Mouse (Mus musculus): ENCODE measurements around the gene Pdzrn3. TPM values are rescaled to one million over a fixed set of nuclear protein-coding genes. Genes with fewer than 3 reads are reported as not detected.

Gene Pdzrn3
- polyA plus RNA-seq, 1 experiment from 2014 or later, result 20.2 TPM

DNA sequence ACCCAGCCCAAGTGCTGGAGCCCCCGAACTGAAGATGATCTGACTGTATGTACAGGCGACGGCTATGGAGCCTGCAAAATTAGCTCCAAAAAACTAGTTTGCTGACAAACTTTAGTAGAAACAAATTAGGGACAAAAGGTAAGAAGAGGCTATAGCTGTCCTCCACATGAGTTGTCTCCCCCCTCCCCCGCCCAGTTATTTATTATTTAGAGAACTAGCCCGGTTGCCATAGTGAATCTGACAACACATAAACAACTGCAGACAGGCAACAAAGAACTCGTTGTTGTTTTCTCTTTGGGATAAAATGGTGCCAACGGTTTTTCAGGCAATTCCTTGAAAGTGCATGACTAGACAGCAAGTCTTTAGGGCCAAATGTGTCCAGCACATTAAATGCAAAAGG, 7.3 kb upstream of the Pdzrn3 start:
- Histone ChIP-seq H3K4me1 (0 out of 2 replicates have a peak, but pooled peaks cover 4% of the 10 kb centered on the region), H3K4me3 (no peak overlapping the region), H3K4me2 (no peak overlapping the region), H3K9ac (no peak overlapping the region), H3K9me3 (no peaks in the 10 kb centered on the region), H3K36me3 (replicated peaks) (no peaks in the 10 kb centered on the region), H3K27ac (no peak overlapping the region), H3K27me3 (replicated peaks) (peaks cover 12% of the 10 kb centered on the region)
- ATAC-seq (replicated peaks), result no peak
- whole genome bisulfite sequencing, result 80% methylated on average over 7 of the region's 7 CpGs

DNA sequence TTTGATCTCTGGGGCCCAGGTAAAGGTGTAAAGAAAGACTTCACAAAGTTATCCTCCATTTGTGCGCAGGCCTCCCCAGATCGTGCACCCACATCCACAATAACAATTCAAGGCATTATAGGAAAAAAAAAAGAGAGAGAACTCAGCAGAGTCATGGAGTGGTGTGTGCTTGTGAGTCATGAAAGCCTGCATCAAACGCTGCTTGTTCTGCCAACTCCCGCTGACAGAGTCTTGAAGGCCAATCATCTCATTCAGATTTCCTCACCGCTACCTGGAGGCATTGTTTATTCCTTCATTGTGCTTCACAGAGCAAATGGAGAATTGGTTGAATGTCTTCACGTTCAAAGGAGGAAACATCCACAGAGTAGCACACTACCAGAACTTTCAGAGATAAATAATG, 6.8 kb upstream of the Pdzrn3 start:
- no peaks in the 10 kb centered on the region for H3K9me3 ChIP-seq
- no peaks in the 10 kb centered on the region for H3K36me3 ChIP-seq (replicated peaks)
- no peak overlapping the region for H3K9ac ChIP-seq
- no peak overlapping the region for H3K4me2 ChIP-seq
- WGBS, result 67% methylated on average over 6 of the region's 6 CpGs
- H3K4me3 ChIP-seq, result no peak overlapping the region
- ATAC-seq (replicated peaks), result no peak
- H3K27ac ChIP-seq, result no peak overlapping the region
- H3K27me3 ChIP-seq (replicated peaks), result peaks cover 16% of the 10 kb centered on the region
- H3K4me1 ChIP-seq, result 0 out of 2 replicates have a peak, but pooled peaks cover 4% of the 10 kb centered on the region

DNA sequence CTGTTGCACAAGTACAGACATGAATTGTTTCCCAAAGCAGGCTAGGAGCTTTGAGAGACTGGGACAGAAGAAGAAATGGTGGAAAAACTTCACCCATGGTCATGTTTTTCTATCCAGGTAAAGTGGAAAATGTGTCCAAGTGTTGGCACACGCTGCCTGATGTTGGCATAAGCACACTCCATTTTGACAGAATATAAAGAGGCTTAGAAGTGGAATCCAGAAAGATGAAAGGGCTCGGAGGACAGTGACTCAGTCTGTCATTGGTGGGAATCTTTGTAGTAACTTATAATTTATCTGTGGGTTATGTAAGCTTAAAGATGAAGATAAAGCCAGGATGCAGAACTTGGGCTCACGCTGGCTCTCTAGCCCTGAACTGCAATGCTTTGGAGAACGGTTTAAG, 5.2 kb upstream of the Pdzrn3 start:
- H3K27ac ChIP-seq, result no peak overlapping the region
- ATAC-seq (replicated peaks), result no peak
- H3K36me3 ChIP-seq (replicated peaks), result no peaks in the 10 kb centered on the region
- H3K9ac ChIP-seq, result no peak overlapping the region
- H3K4me2 ChIP-seq, result no peak overlapping the region
- WGBS, result 68% methylated on average over 4 of the region's 4 CpGs
- H3K4me3 ChIP-seq, result no peak overlapping the region
- peaks cover 21% of the 10 kb centered on the region for H3K27me3 ChIP-seq (replicated peaks)
- H3K9me3 ChIP-seq, result no peaks in the 10 kb centered on the region
- H3K4me1 ChIP-seq, result peaks cover 10% of the 10 kb centered on the region

DNA sequence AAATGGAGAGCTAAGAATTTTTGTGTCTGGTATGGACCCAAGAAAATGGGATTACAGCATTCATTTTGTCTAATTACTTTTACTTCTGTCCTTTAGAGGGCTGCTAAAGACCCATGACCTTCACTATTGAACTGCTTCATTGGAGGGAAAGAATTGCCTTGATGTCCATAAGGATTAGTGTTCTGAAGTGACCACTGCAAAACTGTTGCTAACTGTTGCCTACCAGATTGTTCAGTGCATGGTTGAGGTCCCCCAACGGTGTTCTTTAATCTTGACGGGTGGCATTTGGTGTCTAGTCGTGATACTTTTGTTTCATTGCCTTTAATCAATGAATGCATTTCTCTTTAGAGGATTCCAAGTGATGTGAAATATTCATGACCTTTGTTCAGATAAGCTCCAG, 1.8 kb upstream of the Pdzrn3 start:
- no peak overlapping the region for H3K4me2 ChIP-seq
- ATAC-seq (replicated peaks), result no peak
- H3K4me3 ChIP-seq, result no peak overlapping the region
- no peaks in the 10 kb centered on the region for H3K9me3 ChIP-seq
- no peak overlapping the region for H3K9ac ChIP-seq
- no peak overlapping the region for H3K27ac ChIP-seq
- H3K36me3 ChIP-seq (replicated peaks), result no peaks in the 10 kb centered on the region
- peaks cover 28% of the 10 kb centered on the region for H3K4me1 ChIP-seq
- WGBS, result 19% methylated on average over 3 of the region's 3 CpGs
- peaks cover 31% of the 10 kb centered on the region for H3K27me3 ChIP-seq (replicated peaks)

DNA sequence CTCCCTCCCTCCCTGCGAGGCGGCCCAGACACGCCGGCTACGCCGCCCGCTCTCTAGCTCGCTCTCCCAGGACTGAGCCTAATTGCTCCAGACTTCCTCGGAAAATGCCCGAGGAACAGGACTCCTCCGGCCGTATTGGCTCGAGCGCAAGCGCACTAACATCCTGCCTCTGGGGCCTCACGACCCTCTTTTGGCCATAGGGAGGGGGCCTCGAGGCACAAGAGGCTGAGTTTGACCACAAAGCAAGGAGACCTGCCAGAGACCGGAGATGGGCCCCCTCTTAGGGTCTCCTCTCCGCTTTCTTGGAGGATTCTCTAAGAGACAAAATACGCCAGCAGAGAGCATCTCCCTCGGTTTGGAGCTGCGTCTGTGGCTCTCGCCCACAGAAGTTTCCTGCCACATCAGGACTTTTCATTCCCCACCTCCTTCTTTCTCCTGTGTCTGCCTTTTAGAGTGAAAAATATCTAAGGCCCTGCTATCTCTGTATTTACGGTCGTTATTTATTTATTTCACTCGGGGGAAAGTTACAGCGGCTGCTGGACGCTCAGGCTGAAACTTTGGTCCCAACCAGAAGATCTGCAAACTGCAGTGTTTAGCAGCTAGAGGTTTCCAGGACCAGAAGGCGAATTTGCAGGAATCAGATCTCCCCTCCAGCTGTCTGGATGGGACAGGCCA, 375 bp upstream of the Pdzrn3 start:
- Histone ChIP-seq H3K27me3 (replicated peaks) (peaks cover 31% of the 10 kb centered on the region), H3K4me3 (peak overlapping the region; percentile 47), H3K36me3 (replicated peaks) (no peaks in the 10 kb centered on the region), H3K4me2 (peak overlapping the region; percentile 96), H3K9ac (peak overlapping the region; percentile 33; the same call in 1 of the 2 replicates), H3K9me3 (no peaks in the 10 kb centered on the region), H3K4me1 (peaks cover 28% of the 10 kb centered on the region), H3K27ac (peak overlapping the region; percentile 40; the same call in 1 of the 2 replicates)
- ATAC-seq (replicated peaks), result peak; percentile 88
- WGBS, result under 1% methylated on average over 21 of the region's 29 CpGs

DNA sequence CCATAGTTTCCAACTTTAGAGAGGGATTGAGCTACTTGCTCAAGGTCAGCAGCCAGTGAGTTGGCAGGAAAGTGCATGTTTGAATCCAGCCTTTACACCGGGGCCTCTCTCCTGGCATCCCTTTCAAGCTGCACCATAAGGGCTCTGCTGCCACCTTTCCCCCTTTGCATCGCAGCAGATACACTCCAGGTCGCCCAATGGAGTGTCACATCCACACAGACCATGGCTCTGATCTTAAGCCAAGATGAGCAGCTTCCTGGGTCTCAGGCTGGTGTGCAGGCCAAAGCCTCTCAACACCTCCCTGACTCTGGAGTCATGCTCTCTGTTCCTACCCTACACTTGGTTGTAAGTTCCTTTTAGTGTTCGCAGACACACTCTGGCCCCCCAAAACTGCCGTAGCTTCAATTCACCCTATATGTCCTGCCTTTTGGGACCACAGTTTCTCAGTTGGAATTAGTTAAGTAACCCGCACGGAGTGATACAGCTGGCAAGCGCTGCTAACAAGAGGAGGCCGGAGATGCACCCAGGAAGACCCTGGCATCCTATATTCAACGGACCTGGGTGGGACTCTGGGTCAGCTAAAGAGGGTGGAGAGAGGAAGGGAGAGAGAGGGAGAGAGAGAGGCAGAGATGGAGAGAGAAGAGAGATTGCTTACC, 1.1 kb downstream of the Pdzrn3 start:
- Histone ChIP-seq H3K27ac (no peak overlapping the region), H3K9ac (peak overlapping the region; percentile 33; the same call in 1 of the 2 replicates), H3K9me3 (no peaks in the 10 kb centered on the region), H3K36me3 (replicated peaks) (no peaks in the 10 kb centered on the region), H3K27me3 (replicated peaks) (peaks cover 31% of the 10 kb centered on the region), H3K4me3 (peak overlapping the region; percentile 47), H3K4me1 (peaks cover 28% of the 10 kb centered on the region), H3K4me2 (peak overlapping the region; percentile 96)
- no peak for ATAC-seq (replicated peaks)
- 5% methylated on average over 10 of the region's 10 CpGs for whole genome bisulfite sequencing

DNA sequence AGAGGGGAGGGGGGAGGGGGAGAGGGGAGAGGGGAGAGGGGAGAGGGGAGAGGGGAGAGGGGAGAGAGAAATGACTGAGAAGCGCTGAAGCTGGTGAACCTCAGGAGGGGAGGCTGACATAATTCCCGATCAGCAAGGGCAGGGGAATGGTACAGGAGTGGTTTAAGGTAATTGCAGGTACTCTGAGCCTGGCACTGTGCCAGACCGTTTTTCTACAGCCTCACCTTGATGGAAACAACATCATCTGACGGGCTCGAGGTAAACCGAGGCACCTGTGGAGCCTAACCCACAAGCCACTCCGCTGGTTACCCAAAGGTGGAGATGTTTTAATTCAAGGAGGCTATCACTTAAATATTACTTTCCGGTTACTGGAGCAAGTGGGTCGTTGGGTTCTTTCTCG, 1.6 kb downstream of the Pdzrn3 start:
- no peak for ATAC-seq (replicated peaks)
- H3K4me1 ChIP-seq, result peaks cover 28% of the 10 kb centered on the region
- WGBS, result 43% methylated on average over 10 of the region's 10 CpGs

DNA sequence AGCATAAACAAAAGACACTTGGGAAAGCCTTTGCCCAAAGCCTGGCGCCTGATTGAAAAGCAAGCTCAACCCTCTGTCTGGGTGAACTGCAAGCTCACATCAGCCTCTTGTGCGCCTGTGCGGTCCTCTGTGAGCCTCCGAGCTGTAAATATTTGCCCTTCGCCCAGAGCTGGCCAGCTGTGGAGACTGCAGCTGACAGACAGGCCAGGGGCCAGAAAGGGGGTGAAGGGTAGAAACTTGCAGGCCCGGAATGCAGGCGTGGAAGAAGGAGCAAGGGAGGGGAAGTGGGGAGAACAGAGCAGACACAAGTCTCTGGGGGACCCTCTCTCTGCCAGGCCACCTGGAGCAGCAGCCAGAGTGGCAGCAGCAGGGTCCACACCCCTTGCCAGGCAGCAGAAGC, 3.0 kb downstream of the Pdzrn3 start:
- Histone ChIP-seq H3K4me2 (peak overlapping the region; percentile 12; the same call in 1 of the 2 replicates), H3K27me3 (replicated peaks) (peaks cover 20% of the 10 kb centered on the region), H3K36me3 (replicated peaks) (no peaks in the 10 kb centered on the region), H3K27ac (no peak overlapping the region), H3K4me3 (no peak overlapping the region), H3K9me3 (no peaks in the 10 kb centered on the region), H3K4me1 (peaks cover 28% of the 10 kb centered on the region), H3K9ac (no peak overlapping the region)
- ATAC-seq (replicated peaks), result no peak
- WGBS, result 7% methylated on average over 7 of the region's 7 CpGs

More for the DNA sequence above, 1.6 kb downstream of the Pdzrn3 start:
- no peaks in the 10 kb centered on the region for H3K9me3 ChIP-seq
- H3K36me3 ChIP-seq (replicated peaks), result no peaks in the 10 kb centered on the region
- H3K4me3 ChIP-seq, result peak overlapping the region; percentile 47; the same call in 1 of the 2 replicates
- H3K27ac ChIP-seq, result no peak overlapping the region
- H3K4me2 ChIP-seq, result peak overlapping the region; percentile 96
- peaks cover 31% of the 10 kb centered on the region for H3K27me3 ChIP-seq (replicated peaks)
- H3K9ac ChIP-seq, result no peak overlapping the region

DNA sequence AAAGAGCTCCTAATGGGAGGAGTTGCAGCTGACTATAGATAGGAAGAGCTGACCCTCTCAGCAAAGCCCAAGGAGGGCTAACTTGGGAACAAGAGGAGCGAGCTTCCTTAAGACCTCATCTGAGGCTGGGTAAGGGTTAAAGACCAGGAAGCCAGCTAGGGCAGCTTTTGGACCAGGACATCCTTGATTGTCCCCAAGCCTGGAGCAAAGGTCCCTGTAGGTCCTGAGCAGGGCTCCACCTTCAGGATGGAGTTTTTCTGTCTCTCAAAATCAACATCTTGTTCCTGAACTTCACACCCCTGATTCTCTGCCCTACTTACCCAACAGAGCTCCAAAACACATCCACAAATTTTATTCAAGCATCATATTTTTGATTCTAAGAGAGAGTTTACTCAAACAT, 3.5 kb downstream of the Pdzrn3 start:
- no peak for ATAC-seq (replicated peaks)
- WGBS, result 73% methylated on average over 1 of the region's 1 CpGs

DNA sequence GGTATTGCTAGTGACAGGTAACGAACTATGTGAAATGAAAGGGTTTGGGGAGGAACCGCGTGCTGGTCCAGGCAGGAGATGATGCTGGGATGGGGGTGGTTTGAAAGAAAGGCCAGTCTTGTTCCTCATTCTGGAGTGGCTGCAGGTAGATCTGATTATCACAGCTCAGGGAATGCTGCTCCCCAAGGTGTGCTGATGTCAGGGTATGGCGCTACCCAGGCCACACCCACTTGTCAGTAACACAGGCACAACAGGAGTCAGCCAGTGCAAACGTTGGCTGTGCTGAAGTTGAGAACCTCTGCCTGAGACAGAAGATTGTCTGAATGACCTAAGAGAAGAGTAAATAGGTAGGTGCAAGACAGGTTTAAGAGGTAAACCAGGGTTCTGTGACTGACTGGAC, 4.7 kb downstream of the Pdzrn3 start:
- H3K4me2 ChIP-seq, result no peak overlapping the region
- ATAC-seq (replicated peaks), result no peak
- H3K9me3 ChIP-seq, result no peaks in the 10 kb centered on the region
- peaks cover 23% of the 10 kb centered on the region for H3K4me1 ChIP-seq
- peaks cover 13% of the 10 kb centered on the region for H3K27me3 ChIP-seq (replicated peaks)
- H3K36me3 ChIP-seq (replicated peaks), result no peaks in the 10 kb centered on the region
- H3K27ac ChIP-seq, result no peak overlapping the region
- 83% methylated on average over 5 of the region's 5 CpGs for WGBS
- H3K9ac ChIP-seq, result no peak overlapping the region
- H3K4me3 ChIP-seq, result no peak overlapping the region

More for the DNA sequence above, 3.5 kb downstream of the Pdzrn3 start:
- Histone ChIP-seq H3K36me3 (replicated peaks) (no peaks in the 10 kb centered on the region), H3K4me1 (peaks cover 28% of the 10 kb centered on the region), H3K9me3 (no peaks in the 10 kb centered on the region), H3K9ac (no peak overlapping the region), H3K4me2 (no peak overlapping the region), H3K27ac (no peak overlapping the region), H3K4me3 (no peak overlapping the region), H3K27me3 (replicated peaks) (peaks cover 15% of the 10 kb centered on the region)

DNA sequence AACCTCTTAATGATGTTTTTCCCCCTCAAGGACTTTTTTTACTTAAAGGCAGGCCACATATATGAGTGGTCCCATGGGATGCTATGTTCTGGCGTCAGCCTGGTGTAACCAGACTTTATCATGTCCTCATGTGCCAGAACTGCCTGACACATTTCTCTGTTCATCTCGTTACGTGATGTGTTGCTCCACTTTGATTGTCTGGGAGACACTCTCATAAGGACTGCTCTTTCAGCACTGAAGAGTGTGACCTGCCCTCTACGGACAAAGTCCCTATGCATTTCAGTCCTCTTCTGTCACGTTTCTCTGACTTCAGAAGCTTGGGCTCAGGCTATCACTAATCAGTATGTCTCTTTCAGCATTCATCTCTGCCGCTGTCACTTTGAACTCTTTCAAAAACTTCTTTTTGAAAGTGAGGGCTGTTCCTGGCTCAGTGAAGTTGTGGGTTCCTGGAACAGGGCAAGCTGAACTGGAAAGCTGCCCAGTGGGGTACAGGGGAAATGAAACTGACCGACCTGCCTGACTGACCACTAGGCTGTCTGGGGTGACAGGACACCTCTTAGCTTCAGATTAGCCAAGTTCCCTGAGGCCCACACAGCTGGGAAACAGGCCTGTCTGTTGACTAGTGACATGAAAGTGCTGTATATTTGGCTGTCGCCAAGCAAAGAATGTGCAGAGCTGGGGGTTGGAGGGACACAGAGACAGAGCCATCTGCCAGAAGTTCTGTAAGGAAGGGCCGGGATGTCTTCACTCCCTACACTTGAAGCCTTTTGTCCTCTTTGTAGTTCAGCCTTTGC, 10.7 kb downstream of the Pdzrn3 start:
- Histone ChIP-seq H3K4me3 (no peak overlapping the region), H3K9ac (no peak overlapping the region), H3K4me2 (no peak overlapping the region), H3K9me3 (no peaks in the 10 kb centered on the region), H3K36me3 (replicated peaks) (no peaks in the 10 kb centered on the region), H3K4me1 (peaks cover 5% of the 10 kb centered on the region; the same call in 1 of the 2 replicates), H3K27ac (no peak overlapping the region), H3K27me3 (replicated peaks) (no peaks in the 10 kb centered on the region; the same call in 1 of the 2 replicates)
- WGBS, result 28% methylated on average over 9 of the region's 9 CpGs
- ATAC-seq (replicated peaks), result no peak

DNA sequence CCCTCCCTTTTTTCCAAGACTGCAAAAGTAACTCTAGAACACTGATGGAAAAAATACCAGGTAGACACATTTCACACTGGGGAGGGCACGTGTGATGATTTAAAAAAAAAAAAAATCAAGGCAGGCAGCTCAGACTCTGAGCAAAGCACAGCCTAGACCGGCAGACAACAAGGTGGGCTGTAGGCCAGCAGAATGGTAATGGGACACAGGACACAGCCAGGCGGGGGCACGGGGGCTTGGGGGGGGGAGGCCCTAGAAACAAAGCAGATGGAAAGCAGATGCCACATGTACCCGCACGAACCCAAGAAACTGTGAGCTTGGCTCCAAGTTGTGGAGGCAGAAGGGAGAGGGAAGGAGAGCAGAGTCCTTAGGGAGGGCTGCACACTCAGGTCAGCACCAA, 11.9 kb downstream of the Pdzrn3 start:
- H3K27ac ChIP-seq, result no peak overlapping the region
- WGBS, result 66% methylated on average over 6 of the region's 6 CpGs
- H3K27me3 ChIP-seq (replicated peaks), result no peaks in the 10 kb centered on the region; the same call in 1 of the 2 replicates
- H3K4me1 ChIP-seq, result peaks cover 5% of the 10 kb centered on the region; the same call in 1 of the 2 replicates
- no peak overlapping the region for H3K4me2 ChIP-seq
- no peaks in the 10 kb centered on the region for H3K36me3 ChIP-seq (replicated peaks)
- no peak overlapping the region for H3K4me3 ChIP-seq
- H3K9me3 ChIP-seq, result no peaks in the 10 kb centered on the region
- no peak for ATAC-seq (replicated peaks)
- no peak overlapping the region for H3K9ac ChIP-seq
